Mouse (Mus musculus) megakaryocyte, embryonic 14.5 days (primary cell): ENCODE results near the gene Tardbp.

Source experiments
- FLI1 ChIP-seq: IDR thresholded peaks from 2 replicates; pipeline ENCODE4 v1.6.1; 2012; ENCODE audit warnings: low read length, inconsistent platforms, mixed read lengths
- GATA1 ChIP-seq: IDR thresholded peaks from 3 replicates; pipeline ENCODE4 v1.6.1; 2012; ENCODE audit warnings: mixed read lengths, low read length, inconsistent platforms, borderline replicate concordance

GRCm38 (mm10) chr4:148591171-148591630 is 35.6 kb downstream of the Tardbp start, which contains the start of gene Srm:
- TF ChIP-seq GATA1 = no peak
- TF ChIP-seq FLI1 = no peak
